Mouse (Mus musculus) regulatory T cell (primary cell): ENCODE data around the gene Zcchc9.

Source experiments
- in situ Hi-C: fragments of 300-600 bp; cut with MboI, MseI; formaldehyde crosslinking; loops from one replicate; pipeline ENCODE4 v1.15.1; 2025; ENCODE audit warnings: high pct_unique_total_duplicates

Zcchc9 gene

DNA sequence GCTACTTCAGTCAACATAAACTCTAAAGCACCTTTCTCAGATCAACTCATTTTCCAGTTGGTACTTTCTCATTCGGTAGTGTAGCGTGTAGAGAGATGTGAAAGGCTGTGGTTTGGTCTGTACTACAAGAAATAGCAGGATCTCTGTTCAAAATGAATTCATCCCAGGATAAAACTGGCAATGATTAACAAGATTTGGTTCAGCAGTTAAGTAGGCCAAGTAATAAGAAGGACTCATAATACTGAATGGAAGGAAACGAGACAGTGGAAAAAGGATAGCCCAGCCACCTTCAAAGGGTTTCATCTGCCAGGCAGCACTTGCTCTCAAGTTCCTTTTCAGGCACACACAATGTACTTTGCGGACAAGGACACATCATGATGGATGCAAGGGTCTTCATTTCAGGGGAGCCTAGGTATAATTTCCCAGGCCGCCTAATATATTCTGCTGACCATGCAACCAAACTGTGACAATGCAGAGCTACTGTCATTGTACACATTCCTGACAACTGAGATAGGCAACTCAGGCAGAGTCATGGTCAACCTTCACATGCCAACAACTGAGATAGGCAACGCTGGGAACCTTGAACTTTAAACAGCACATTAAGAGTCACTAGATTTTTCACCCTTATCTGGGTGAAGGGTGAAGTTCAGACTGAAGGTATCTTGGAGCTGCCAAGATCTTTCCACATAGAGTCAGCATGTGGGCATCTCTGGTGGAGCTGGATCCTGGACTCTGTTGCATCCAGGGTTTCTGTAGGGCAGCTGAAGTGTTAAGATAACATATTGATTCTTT, 45.7 kb downstream of the Zcchc9 start:
- in situ Hi-C loops = no loop called here

DNA sequence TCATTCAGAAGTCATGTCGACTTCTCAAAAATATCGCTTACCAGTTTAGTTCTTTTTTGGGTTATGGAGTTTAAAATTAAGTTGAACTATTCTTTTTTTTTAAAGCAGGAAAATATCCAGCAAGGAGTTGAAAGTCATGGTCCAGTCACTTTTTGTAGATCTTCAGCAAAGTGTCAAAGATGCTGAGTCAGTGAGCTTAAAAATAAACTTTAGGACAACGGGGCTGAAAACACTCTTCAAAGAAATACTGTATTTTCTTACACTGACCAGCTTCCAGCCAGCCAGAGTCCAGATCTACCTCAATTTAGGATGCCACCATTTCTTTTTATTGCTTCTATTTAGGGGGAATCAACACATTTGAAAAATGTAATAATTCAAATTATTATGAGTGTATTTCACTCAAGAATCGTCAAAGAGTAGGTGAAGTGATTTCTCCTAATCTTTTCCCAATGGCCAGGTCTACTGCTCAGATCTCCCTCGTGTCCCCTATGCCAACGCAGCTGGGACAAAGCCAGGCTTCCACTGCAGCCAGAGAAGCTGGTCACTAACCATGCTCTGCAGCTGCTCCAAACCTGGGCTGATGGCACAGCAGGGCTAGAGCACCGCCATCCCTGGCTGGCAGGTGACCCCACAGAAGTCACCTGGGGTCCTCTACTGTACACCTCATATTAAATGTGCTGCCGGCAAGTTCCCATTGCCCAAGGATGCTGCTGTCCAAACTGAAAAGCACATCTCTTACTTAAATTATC, 47.0 kb downstream of the Zcchc9 start:
- in situ Hi-C loops = no loop called here

DNA sequence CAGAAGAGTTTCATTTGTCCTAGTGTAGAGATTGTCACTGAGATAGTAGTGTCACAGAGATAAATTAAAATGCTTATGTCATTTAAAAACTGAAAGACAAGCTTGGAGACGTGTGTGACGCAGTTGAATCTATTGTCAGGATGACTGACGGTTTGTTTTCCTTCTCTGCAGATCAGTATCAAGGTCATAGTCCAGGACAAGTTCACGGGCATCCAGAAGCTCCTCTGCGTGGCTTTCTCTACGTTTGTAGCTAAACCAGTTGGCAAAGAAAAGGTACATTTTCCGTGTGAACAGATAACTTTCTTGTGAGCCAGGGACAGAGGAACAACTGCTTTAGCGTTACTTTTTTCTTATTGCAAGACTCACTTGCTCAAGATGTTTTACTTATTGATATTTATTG, 47.7 kb downstream of the Zcchc9 start:
- in situ Hi-C loops = no loop called here

DNA sequence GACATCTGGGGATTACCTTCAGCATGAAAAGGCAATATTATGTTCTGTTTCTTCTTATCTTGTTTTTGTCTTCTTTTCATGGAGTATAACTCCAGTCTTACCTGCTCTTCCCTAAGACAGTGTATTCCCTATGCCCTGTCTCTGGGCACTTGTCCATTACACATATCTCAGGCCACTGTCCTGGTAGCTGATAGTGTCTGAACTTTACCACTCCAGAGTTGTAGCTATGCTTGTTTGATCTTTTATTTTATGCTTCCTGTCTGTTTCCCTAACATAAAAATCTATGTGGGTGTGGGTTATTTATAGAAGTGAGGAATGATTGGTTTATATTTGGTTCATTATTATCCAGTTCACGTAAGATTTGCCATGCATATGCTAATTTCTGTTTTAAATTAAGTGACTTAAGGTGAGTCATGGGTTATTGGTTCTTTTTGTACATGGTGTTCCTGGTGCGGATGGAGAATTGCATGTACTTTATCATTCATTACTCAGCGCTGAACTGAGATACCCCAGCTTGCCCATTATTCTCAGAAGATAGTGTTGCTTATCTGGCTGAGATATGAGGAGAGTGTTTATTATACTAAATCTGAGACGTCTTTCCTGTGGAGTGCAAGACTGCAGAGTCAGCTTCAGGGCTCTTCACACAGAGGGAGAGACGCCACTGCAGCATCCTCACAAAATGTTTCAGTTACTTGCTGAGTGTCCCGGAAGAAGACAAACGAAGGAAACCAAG, 49.0 kb downstream of the Zcchc9 start:
- in situ Hi-C loops = no loop called here

DNA sequence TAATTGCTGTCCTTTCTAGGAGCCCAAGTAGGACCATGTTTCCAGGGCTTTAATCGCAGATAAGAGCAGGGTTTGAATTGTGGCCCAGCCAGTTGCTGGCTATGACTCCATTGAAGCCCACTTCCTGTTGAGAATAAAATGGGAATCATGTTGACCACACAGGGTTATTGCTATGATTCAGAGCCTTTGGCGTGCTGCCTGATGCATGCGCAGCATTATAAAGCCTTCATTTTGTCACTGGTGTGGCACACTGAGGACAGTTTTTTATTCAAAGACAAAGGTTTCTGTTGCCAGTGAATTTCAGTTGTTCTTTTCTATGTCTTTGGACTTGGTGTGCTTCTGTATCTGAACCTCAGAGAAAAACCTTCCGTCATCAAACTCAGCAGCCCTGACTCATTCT, 51.3 kb downstream of the Zcchc9 start:
- in situ Hi-C loops = no loop called here

DNA sequence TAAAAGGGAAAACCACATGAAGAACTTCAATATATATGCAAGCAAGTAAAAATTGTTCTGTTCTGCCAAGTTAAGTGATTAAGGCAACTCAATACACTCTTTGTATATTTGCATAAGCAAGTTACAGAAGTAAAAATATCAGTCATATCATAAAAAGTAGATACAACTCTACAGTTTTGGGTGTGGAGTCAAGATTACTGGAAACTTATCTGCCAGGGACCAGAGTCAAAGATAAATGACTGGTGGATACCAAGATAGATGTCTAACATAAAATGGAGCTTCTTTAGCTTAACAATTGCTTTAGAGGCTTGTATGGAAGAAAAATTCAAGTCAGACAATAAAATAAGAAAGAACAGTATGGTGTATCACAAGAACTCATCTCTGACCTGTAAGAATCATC, 52.7 kb downstream of the Zcchc9 start:
- in situ Hi-C loops = no loop called here

DNA sequence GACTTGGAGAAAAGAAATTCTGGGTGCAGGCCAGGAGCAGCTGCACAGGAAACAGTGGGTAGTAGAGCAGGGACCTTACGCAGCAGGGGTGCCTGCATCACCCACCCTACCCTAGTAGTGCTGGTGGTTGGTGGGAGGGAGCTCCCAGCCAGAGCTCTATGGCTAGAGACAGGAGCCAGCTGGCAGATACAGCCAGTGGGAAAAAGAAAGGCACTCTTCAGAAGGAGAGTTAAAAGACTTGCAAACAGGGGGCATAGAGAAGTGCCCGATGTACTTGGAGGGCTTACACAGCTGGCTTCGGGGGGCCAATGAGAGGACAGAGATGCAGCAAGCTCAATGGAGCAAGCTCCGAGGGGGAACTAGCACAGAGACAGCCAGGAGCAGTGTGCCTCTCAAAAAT, 53.8 kb downstream of the Zcchc9 start:
- in situ Hi-C loops = no loop called here

DNA sequence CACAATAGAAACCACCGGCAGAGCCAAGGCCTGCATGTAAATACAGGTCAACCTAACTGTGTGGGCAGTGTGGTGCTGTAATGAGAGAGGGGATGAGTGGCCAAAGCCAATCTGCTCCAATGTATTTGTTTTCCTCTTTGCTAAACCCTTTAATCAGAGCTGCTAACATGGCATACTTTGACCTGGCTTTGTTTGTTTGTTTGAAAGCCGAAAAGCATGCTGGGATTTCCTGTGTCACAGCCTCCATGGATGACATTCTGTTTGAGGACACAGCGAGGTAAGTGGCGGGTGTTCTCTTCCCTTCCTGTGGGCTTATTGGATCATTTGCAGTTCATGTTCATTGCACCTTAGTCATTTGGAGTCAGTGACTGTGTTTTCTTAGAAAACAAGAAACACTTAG, 57.5 kb downstream of the Zcchc9 start:
- in situ Hi-C loops = no loop called here

DNA sequence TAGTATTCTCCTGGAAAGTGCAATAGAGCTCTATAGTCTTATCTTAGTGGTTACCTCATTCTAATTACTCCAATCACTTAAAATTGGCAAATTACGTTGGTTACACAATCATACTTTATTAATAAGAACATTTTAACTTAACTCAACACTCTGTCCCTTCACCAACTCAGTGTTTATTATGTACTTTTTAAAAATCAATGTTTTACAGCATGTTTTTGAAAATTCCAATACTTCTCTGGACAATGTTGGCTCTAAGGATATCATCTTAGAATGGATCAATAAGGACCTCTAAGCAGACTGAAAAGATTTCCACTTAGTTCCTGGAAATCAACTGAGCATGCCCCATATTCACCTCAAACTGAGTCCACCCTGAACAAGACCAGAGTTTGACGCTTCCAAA, 59.1 kb downstream of the Zcchc9 start:
- in situ Hi-C loops = no loop called here
